Mouse (Mus musculus): Measurements from ENCODE around the gene Rubcn. TPM values are rescaled to one million over a fixed set of nuclear protein-coding genes. Genes with fewer than 3 reads are reported as not detected.

Rubcn gene
- polyA plus RNA-seq (2014; fragmentation: Illumina TruSeq; extraction: RNeasy Lipid Tissue Mini Kit (QIAGEN cat#74804); ENCODE audit: low read depth, low replicate concordance) = 8.8 TPM

GRCm38 (mm10) chr16:32877343-32878156 lies at the start of gene Rubcn, which contains the start of gene Fyttd1:
TSS of gene Rubcn (minus strand) at chr16:32877766.
TSS of gene Fyttd1 (plus strand) at chr16:32877500.

GRCm38 (mm10) chr16:32913937-32914881 lies 36.6 kb upstream of the Rubcn start, which contains the start of gene Lrch3:
TSS of gene Lrch3 (plus strand) at chr16:32914100.

GRCm38 (mm10) chr16:32810321-32810720 lies 67.2 kb downstream of the Rubcn start, which contains the start of gene Smbd1:
TSS of gene Smbd1 (minus strand) at chr16:32810477.

GRCm38 (mm10) chr16:32797426-32797689 lies 80.2 kb downstream of the Rubcn start, which contains the start of gene Muc20:
TSS of gene Muc20 (minus strand) at chr16:32797435.

Other genes with a start within 250 kb of the Rubcn start
- 0.16 TPM for gene Tnk2, start 233.9 kb downstream of the Rubcn start, polyA plus RNA-seq (2014; fragmentation: Illumina TruSeq; extraction: RNeasy Lipid Tissue Mini Kit (QIAGEN cat#74804); ENCODE audit: low read depth, low replicate concordance)
- 0.04 TPM for gene Muc4, start 141.9 kb downstream of the Rubcn start, polyA plus RNA-seq (2014; fragmentation: Illumina TruSeq; extraction: RNeasy Lipid Tissue Mini Kit (QIAGEN cat#74804); ENCODE audit: low read depth, low replicate concordance)
- 15.4 TPM for gene Muc20, start 80.3 kb downstream of the Rubcn start, polyA plus RNA-seq (2014; fragmentation: Illumina TruSeq; extraction: RNeasy Lipid Tissue Mini Kit (QIAGEN cat#74804); ENCODE audit: low read depth, low replicate concordance)
- gene Smbd1, start 67.3 kb downstream of the Rubcn start, polyA plus RNA-seq (2014; fragmentation: Illumina TruSeq; extraction: RNeasy Lipid Tissue Mini Kit (QIAGEN cat#74804); ENCODE audit: low read depth, low replicate concordance) = not detected
- gene Fyttd1, start 266 bp downstream of the Rubcn start, polyA plus RNA-seq (2014; fragmentation: Illumina TruSeq; extraction: RNeasy Lipid Tissue Mini Kit (QIAGEN cat#74804); ENCODE audit: low read depth, low replicate concordance) = 109 TPM
- 19.8 TPM for gene Lrch3, start 36.3 kb upstream of the Rubcn start, polyA plus RNA-seq (2014; fragmentation: Illumina TruSeq; extraction: RNeasy Lipid Tissue Mini Kit (QIAGEN cat#74804); ENCODE audit: low read depth, low replicate concordance)
- 5.9 TPM for gene Iqcg, start 178.5 kb upstream of the Rubcn start, polyA plus RNA-seq (2014; fragmentation: Illumina TruSeq; extraction: RNeasy Lipid Tissue Mini Kit (QIAGEN cat#74804); ENCODE audit: low read depth, low replicate concordance)
- 824 TPM for gene Rpl35a, start 178.7 kb upstream of the Rubcn start, polyA plus RNA-seq (2014; fragmentation: Illumina TruSeq; extraction: RNeasy Lipid Tissue Mini Kit (QIAGEN cat#74804); ENCODE audit: low read depth, low replicate concordance)
- gene Lmln, start 184.8 kb upstream of the Rubcn start, polyA plus RNA-seq (2014; fragmentation: Illumina TruSeq; extraction: RNeasy Lipid Tissue Mini Kit (QIAGEN cat#74804); ENCODE audit: low read depth, low replicate concordance) = 1.9 TPM

Data from kidney, adult 10 weeks (tissue).